Mouse (Mus musculus): Measurements from ENCODE around the gene Inhba. TPM values are rescaled to one million over a fixed set of nuclear protein-coding genes. Genes with fewer than 3 reads are reported as not detected.

Inhba gene
- polyA plus RNA-seq (2015; fragmentation: Nextera tagmentation; extraction: Ambion mirVana): 2.2 and 3.0 TPM in 2 replicates

GRCm38 (mm10) chr13:16011372-16012242, at the start of gene Inhba:
Gene Inhba (plus strand): TSS chr13:16011851.

All from skeletal muscle tissue, postnatal 0 days (tissue).